Mouse (Mus musculus) CD8-positive naive resting alpha-beta T cell, adult 2 months (primary cell): ENCODE data around the gene Lrrk2.
"Not testable (repeated sequence)": the region's sequence is repeated elsewhere in the genome, so short reads cannot be mapped to it uniquely, and the experiment has no call there.

Experiments used
- DNase-seq, 2 experiments: peaks; one replicate each; pipeline ENCODE4 v3.0.0; 2022; ENCODE audit warnings: low read depth in 2 of 2, low spot score in 2 of 2

Lrrk2 gene

GRCm38 (mm10) chr15:91806463-91806862, 133.5 kb downstream of the Lrrk2 start:
- DNase-seq: no peak

GRCm38 (mm10) chr15:91835319-91835718, 162.3 kb downstream of the Lrrk2 start:
- DNase-seq: no peak

DNA sequence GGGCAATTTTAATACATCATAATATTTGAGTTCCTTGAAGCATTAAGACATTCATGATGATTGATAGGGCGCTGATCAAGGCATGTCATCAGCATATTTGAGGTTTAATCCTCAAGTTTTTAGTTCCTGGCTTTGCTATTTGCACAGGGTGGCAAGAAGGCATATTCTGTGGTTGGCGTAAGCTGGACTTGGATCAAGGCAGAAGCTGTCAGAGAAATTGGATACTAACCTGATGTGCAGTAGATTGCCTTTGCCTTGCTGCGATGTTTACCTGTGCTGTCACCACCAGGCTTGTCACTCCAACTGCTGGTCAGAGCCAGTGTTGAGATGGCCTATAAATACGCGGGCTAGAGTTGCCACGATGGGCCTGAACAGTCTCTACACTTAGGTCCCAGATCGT, 165.0 kb downstream of the Lrrk2 start, which contains the start of gene Smgc:
Gene Smgc, plus strand, starts transcription at position 301 of the 400 bp plus-strand sequence.
- no peak for DNase-seq

DNA sequence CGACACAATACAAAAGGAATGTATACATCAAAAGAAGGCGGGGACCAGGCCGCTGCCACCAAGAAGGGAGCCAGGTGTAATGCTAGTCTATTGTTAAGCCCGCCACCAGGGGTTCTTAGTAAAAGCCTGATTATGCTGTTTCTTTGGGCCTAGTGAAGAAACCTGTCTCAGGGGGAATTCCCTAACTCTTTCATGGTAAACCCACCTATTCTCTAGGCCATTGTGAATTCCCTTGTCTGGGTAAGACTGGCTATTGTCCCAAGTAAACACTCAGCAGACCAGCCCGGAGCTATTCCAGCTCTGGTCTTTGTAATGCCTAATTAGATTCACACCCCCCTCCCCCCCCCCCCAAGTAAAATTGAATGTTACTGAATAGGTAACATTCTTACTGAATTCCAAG, 191.2 kb downstream of the Lrrk2 start:
- DNase-seq: not testable (repeated sequence)
